Mouse (Mus musculus) forebrain, embryonic 13.5 days (tissue): ENCODE results near the gene Tigd4. TPM values are rescaled to one million over a fixed set of nuclear protein-coding genes. Genes with fewer than 3 reads are reported as not detected.

Source experiments
- ATAC-seq: fragments of 200-750 bp; cut with Nextera tagmentation; 2 replicates; pipeline ENCODE4 v1.8.0; 2017
- H3K27ac ChIP-seq: fragments of 300-500 bp; sonication (generic); 2 replicates; pipeline ENCODE4 v1.5.1; 2015; ENCODE audit warnings: inconsistent platforms, mild to moderate bottlenecking, moderate library complexity
- H3K27me3 ChIP-seq: fragments of 300-500 bp; sonication (generic); 2 replicates; pipeline ENCODE4 v1.6.1; 2015; ENCODE audit warnings: mild to moderate bottlenecking, inconsistent platforms
- H3K36me3 ChIP-seq: fragments of 300-500 bp; sonication (generic); 2 replicates; pipeline ENCODE4 v1.6.1; 2015; ENCODE audit warnings: mild to moderate bottlenecking, inconsistent platforms; ENCODE audit not compliant: poor library complexity, severe bottlenecking
- H3K4me1 ChIP-seq: fragments of 300-500 bp; sonication (generic); 2 replicates; pipeline ENCODE4 v1.6.1; 2015; ENCODE audit warnings: inconsistent platforms
- H3K4me2 ChIP-seq: fragments of 300-500 bp; sonication (generic); 2 replicates; pipeline ENCODE4 v1.6.1; 2015; ENCODE audit warnings: inconsistent platforms, mild to moderate bottlenecking, moderate library complexity
- H3K4me3 ChIP-seq: fragments of 300-500 bp; sonication (generic); 2 replicates; pipeline ENCODE4 v1.5.1; 2015; ENCODE audit warnings: mild to moderate bottlenecking, inconsistent platforms
- H3K9ac ChIP-seq: fragments of 300-500 bp; sonication (generic); 2 replicates; pipeline ENCODE4 v1.6.1; 2015; ENCODE audit warnings: mild to moderate bottlenecking, inconsistent platforms
- H3K9me3 ChIP-seq: fragments of 300-500 bp; sonication (generic); replicated peaks from 2 replicates; pipeline ENCODE4 v1.6.1; 2016; ENCODE audit warnings: inconsistent platforms
- WGBS: fragments of 180-500 bp; shearing (Covaris S2); methylation state at CpG from one replicate; pipeline ENCODE4 v1.1.7; 2015; 5-methylcytosine and 5-hydroxymethylcytosine counted together
- polyA plus RNA-seq: library from polyadenylated mRNA; unstranded; fragments of >200 nt; fragmentation: Nextera tagmentation; extraction: Ambion mirVana; gene quantifications from 2 replicates; pipeline ENCODE4 v1.2.1, GENCODE M21; 2015

The Tigd4 gene
- polyA plus RNA-seq, 1 experiment from 2014 or later: not detected

GRCm38 (mm10) chr3:84645156-84646006 lies 52.0 kb downstream of the Tigd4 start:
- no peak overlapping the region for H3K4me2 ChIP-seq
- H3K4me3 ChIP-seq: no peak overlapping the region
- H3K9me3 ChIP-seq: no peaks in the 10 kb centered on the region
- WGBS: 90% methylated on average over 9 of the region's 9 CpGs
- no peak overlapping the region for H3K27ac ChIP-seq
- no peaks in the 10 kb centered on the region for H3K27me3 ChIP-seq
- peaks cover 9% of the 10 kb centered on the region for H3K4me1 ChIP-seq
- no peak for ATAC-seq
- no peak overlapping the region for H3K9ac ChIP-seq
- no peaks in the 10 kb centered on the region for H3K36me3 ChIP-seq

GRCm38 (mm10) chr3:84646007-84646290 lies 52.6 kb downstream of the Tigd4 start:
- Histone ChIP-seq H3K9me3 (no peaks in the 10 kb centered on the region), H3K4me1 (peaks cover 9% of the 10 kb centered on the region), H3K27me3 (no peaks in the 10 kb centered on the region), H3K36me3 (no peaks in the 10 kb centered on the region), H3K9ac (no peak overlapping the region), H3K27ac (no peak overlapping the region), H3K4me2 (no peak overlapping the region), H3K4me3 (no peak overlapping the region)
- ATAC-seq: no peak
- 92% methylated on average over 3 of the region's 3 CpGs for WGBS

GRCm38 (mm10) chr3:84646331-84646845 lies 53.0 kb downstream of the Tigd4 start:
- Histone ChIP-seq H3K27ac (no peak overlapping the region), H3K4me2 (no peak overlapping the region), H3K9ac (no peak overlapping the region), H3K27me3 (no peaks in the 10 kb centered on the region), H3K4me1 (peaks cover 9% of the 10 kb centered on the region), H3K36me3 (no peaks in the 10 kb centered on the region), H3K4me3 (no peak overlapping the region), H3K9me3 (no peaks in the 10 kb centered on the region)
- ATAC-seq: no peak
- WGBS: 85% methylated on average over 8 of the region's 8 CpGs

Other genes with a start within 250 kb of the Tigd4 start
- 1.3 and 1.8 TPM in 2 replicates for gene Fhdc1, start 113.1 kb upstream of the Tigd4 start, polyA plus RNA-seq
- 26.1 and 28.7 TPM in 2 replicates for gene Arfip1, start 10.9 kb upstream of the Tigd4 start, polyA plus RNA-seq
- gene Tmem154, start 72.6 kb downstream of the Tigd4 start, polyA plus RNA-seq: 0.31 TPM in 2 replicates
- gene Fbxw7, start 221.7 kb downstream of the Tigd4 start, polyA plus RNA-seq: 28.1 and 30.1 TPM in 2 replicates